Mouse (Mus musculus) thymus, adult 2 months (tissue): ENCODE data around the gene Gm20683.
A peak's percentile ranks its signal among the peaks of the same experiment; 100 is the strongest.

Experiments used
- CTCF ChIP-seq: fragments of 200-500 bp; IDR thresholded peaks from 2 replicates; pipeline ENCODE4 v1.5.1; 2012; ENCODE audit warnings: mild to moderate bottlenecking, control low read depth, low read length, moderate library complexity, borderline replicate concordance; ENCODE audit not compliant: control insufficient read depth, poor library complexity, insufficient read depth; ENCODE audit errors: extremely low read depth
- POLR2A ChIP-seq: fragments of 200-500 bp; IDR thresholded peaks from 2 replicates; pipeline ENCODE4 v1.6.1; 2012; ENCODE audit warnings: mild to moderate bottlenecking, low read length, control low read depth, moderate library complexity; ENCODE audit not compliant: control insufficient read depth, poor library complexity, insufficient read depth; ENCODE audit errors: extremely low read depth

GRCm38 (mm10) chr17:25875171-25876136, 33.9 kb upstream of the Gm20683 start:
- TF ChIP-seq CTCF (0 out of 2 replicates have a peak, but pooled peaks have one; percentile 47), POLR2A (peak; percentile 50)
